Mouse (Mus musculus) ES-Bruce4 (cell line): Measurements from ENCODE around the gene Smok3a. TPM values are rescaled to one million over a fixed set of nuclear protein-coding genes. Genes with fewer than 3 reads are reported as not detected.

Experiments used
- H3K27ac ChIP-seq: 2 replicates; pipeline ENCODE4 v1.5.1; 2012; ENCODE audit warnings: low read length, inconsistent platforms; ENCODE audit not compliant: insufficient read depth
- H3K27me3 ChIP-seq: 2 replicates; pipeline ENCODE4 v1.6.1; 2012; ENCODE audit warnings: mild to moderate bottlenecking, low read length, inconsistent platforms; ENCODE audit not compliant: control insufficient read depth, poor library complexity, insufficient read depth, severe bottlenecking
- H3K36me3 ChIP-seq: 2 replicates; pipeline ENCODE4 v1.6.1; 2012; ENCODE audit warnings: inconsistent platforms, mild to moderate bottlenecking, low read length, moderate library complexity; ENCODE audit not compliant: control insufficient read depth, poor library complexity, insufficient read depth, severe bottlenecking
- H3K4me1 ChIP-seq: one replicate; pipeline ENCODE4 v1.8.1; 2011; ENCODE audit warnings: low read length; ENCODE audit not compliant: control insufficient read depth, insufficient read depth
- H3K4me3 ChIP-seq: 2 replicates; pipeline ENCODE4 v1.5.1; 2011; ENCODE audit warnings: low read depth, mild to moderate bottlenecking, low read length
- H3K9ac ChIP-seq: 2 replicates; pipeline ENCODE4 v1.6.1; 2012; ENCODE audit warnings: low read depth, mild to moderate bottlenecking, inconsistent platforms; ENCODE audit not compliant: poor library complexity, severe bottlenecking
- H3K9me3 ChIP-seq: replicated peaks from 2 replicates; pipeline ENCODE4 v1.6.1; 2012; ENCODE audit warnings: mild to moderate bottlenecking, low read length, inconsistent platforms; ENCODE audit not compliant: control insufficient read depth, poor library complexity, insufficient read depth, severe bottlenecking
- CTCF ChIP-seq: IDR thresholded peaks from one replicate; pipeline ENCODE4 v1.8.1; 2011; ENCODE audit warnings: low read depth, low read length
- EP300 ChIP-seq: IDR thresholded peaks from 2 replicates; pipeline ENCODE4 v1.6.1; 2011; ENCODE audit warnings: low read depth, low read length; ENCODE audit not compliant: insufficient read depth
- POLR2A ChIP-seq: IDR thresholded peaks from one replicate; pipeline ENCODE4 v1.8.1; 2011; ENCODE audit warnings: low read length; ENCODE audit not compliant: insufficient read depth
- polyA plus RNA-seq: library from polyadenylated mRNA; stranded (reverse); fragments of >200 nt; gene quantifications from 2 replicates; pipeline ENCODE4 v1.2.4, GENCODE M21; 2011; ENCODE audit warnings: low read depth; ENCODE audit not compliant: missing spikeins, insufficient read depth, insufficient read length

The Smok3a gene
- polyA plus RNA-seq, 1 experiment = not detected

GRCm38 (mm10) chr5:137979081-137979480, 42.0 kb upstream of the Smok3a start:
- Histone ChIP-seq H3K9ac (no peak overlapping the region), H3K27me3 (no peaks in the 10 kb centered on the region), H3K4me1 (no peaks in the 10 kb centered on the region), H3K36me3 (no peaks in the 10 kb centered on the region), H3K4me3 (no peak overlapping the region), H3K27ac (no peak overlapping the region), H3K9me3 (no peaks in the 10 kb centered on the region)
- no peak for TF ChIP-seq EP300
- TF ChIP-seq CTCF = no peak
- TF ChIP-seq POLR2A = no peak

GRCm38 (mm10) chr5:137981300-137981699, 39.8 kb upstream of the Smok3a start, which contains the start of gene Azgp1:
Gene Azgp1, plus strand, starts transcription at chr5:137981520.
- H3K27me3 ChIP-seq = no peaks in the 10 kb centered on the region
- no peak for TF ChIP-seq CTCF
- TF ChIP-seq POLR2A = no peak
- H3K36me3 ChIP-seq = no peaks in the 10 kb centered on the region
- H3K27ac ChIP-seq = no peak within 1 kb of the TSS
- H3K9me3 ChIP-seq = no peaks in the 10 kb centered on the region
- H3K9ac ChIP-seq = no peak within 1 kb of the TSS
- no peak within 1 kb of the TSS for H3K4me3 ChIP-seq
- H3K4me1 ChIP-seq = no peaks in the 10 kb centered on the region

GRCm38 (mm10) chr5:137986351-137986750, 34.7 kb upstream of the Smok3a start:
- Histone ChIP-seq H3K9ac (no peak overlapping the region), H3K4me1 (peaks cover 1% of the 10 kb centered on the region), H3K4me3 (no peak overlapping the region), H3K27me3 (no peaks in the 10 kb centered on the region), H3K27ac (no peak overlapping the region), H3K36me3 (no peaks in the 10 kb centered on the region), H3K9me3 (no peaks in the 10 kb centered on the region)
- TF ChIP-seq POLR2A (no peak), CTCF (no peak), EP300 (no peak)

GRCm38 (mm10) chr5:138009437-138009836, 11.6 kb upstream of the Smok3a start:
- Histone ChIP-seq H3K27ac (no peak overlapping the region), H3K4me1 (no peaks in the 10 kb centered on the region), H3K4me3 (no peak overlapping the region), H3K9ac (no peak overlapping the region), H3K9me3 (peaks cover 18% of the 10 kb centered on the region), H3K36me3 (no peaks in the 10 kb centered on the region), H3K27me3 (no peaks in the 10 kb centered on the region)
- TF ChIP-seq EP300 = no peak
- TF ChIP-seq CTCF = no peak
- no peak for TF ChIP-seq POLR2A

DNA sequence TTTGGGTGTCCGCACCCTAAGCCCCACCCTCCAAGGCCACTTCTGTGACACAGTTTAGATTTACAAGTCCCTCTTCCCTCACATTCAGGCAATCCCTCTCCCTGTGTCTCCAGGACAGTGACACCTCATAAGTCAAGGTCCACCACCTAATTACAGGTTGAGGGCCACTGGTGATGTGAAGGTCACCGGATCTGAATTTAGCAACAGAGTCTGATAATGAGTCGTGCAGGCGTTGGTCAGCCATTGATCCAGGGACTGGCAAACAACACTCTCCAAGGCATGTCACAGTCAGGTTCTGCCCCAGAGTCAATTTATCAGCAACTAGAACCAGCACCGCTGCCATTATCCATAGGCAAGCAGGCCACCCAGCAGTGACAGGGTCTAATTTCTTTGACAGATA, 8.7 kb upstream of the Smok3a start:
- H3K9ac ChIP-seq = no peak overlapping the region
- no peaks in the 10 kb centered on the region for H3K27me3 ChIP-seq
- peaks cover 5% of the 10 kb centered on the region; the same call in 1 of the 2 replicates for H3K9me3 ChIP-seq
- H3K27ac ChIP-seq = no peak overlapping the region
- TF ChIP-seq EP300 (no peak), CTCF (no peak), POLR2A (no peak)
- H3K36me3 ChIP-seq = no peaks in the 10 kb centered on the region
- H3K4me3 ChIP-seq = no peak overlapping the region
- no peaks in the 10 kb centered on the region for H3K4me1 ChIP-seq

DNA sequence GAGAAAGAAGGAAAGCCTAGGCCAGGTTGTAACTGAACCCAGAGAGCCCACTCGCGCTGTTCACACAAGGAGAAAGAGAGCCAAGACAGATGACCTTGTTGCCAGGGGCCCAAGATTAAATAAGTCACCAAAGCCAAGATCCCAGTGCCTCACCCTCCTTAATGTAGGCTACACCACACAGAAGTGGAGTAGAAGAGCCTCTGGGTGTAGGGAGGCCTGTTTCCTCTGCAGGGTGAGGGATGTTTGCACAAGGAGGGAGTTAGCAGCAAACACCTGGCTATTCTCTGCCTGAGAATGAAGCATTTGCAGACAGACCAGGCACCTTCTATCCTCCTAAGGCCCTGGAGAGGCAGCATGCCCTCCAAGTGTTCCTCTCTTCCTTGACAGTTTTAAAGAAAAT, 4.5 kb upstream of the Smok3a start:
- TF ChIP-seq EP300 (no peak), POLR2A (no peak), CTCF (no peak)
- no peaks in the 10 kb centered on the region for H3K27me3 ChIP-seq
- no peaks in the 10 kb centered on the region for H3K4me1 ChIP-seq
- no peak overlapping the region for H3K9ac ChIP-seq
- no peaks in the 10 kb centered on the region for H3K36me3 ChIP-seq
- no peak overlapping the region for H3K27ac ChIP-seq
- H3K4me3 ChIP-seq = no peak overlapping the region
- H3K9me3 ChIP-seq = no peaks in the 10 kb centered on the region
